Mouse (Mus musculus) intestine, embryonic 16.5 days (tissue): ENCODE measurements around the gene Qk. TPM values are rescaled to one million over a fixed set of nuclear protein-coding genes. Genes with fewer than 3 reads are reported as not detected.

Experiments
- ATAC-seq: fragments of 200-750 bp; cut with Nextera tagmentation; 2 replicates; pipeline ENCODE4 v1.8.0; 2017; ENCODE audit warnings: moderate TSS enrichment, moderate library complexity
- H3K27ac ChIP-seq: fragments of 300-500 bp; sonication (generic); 2 replicates; pipeline ENCODE4 v1.5.1; 2014; ENCODE audit warnings: mild to moderate bottlenecking, low read length
- H3K27me3 ChIP-seq: fragments of 300-500 bp; sonication (generic); replicated peaks from 2 replicates; pipeline ENCODE4 v1.6.1; 2014; ENCODE audit warnings: low read length, control low read depth, mixed read lengths; ENCODE audit not compliant: control insufficient read depth, insufficient read depth
- H3K36me3 ChIP-seq: fragments of 300-500 bp; sonication (generic); 2 replicates; pipeline ENCODE4 v1.6.1; 2014; ENCODE audit warnings: low read length, control low read depth; ENCODE audit not compliant: control insufficient read depth, insufficient read depth
- H3K4me1 ChIP-seq: fragments of 300-500 bp; sonication (generic); 2 replicates; pipeline ENCODE4 v1.6.1; 2014; ENCODE audit warnings: low read length, control low read depth, mixed read lengths; ENCODE audit not compliant: control insufficient read depth, insufficient read depth
- H3K4me2 ChIP-seq: fragments of 300-500 bp; sonication (generic); 2 replicates; pipeline ENCODE4 v1.6.1; 2014; ENCODE audit warnings: low read depth, low read length, control low read depth
- H3K4me3 ChIP-seq: fragments of 300-500 bp; sonication (generic); 2 replicates; pipeline ENCODE4 v1.5.1; 2014; ENCODE audit warnings: mild to moderate bottlenecking, low read length
- H3K9ac ChIP-seq: fragments of 300-500 bp; sonication (generic); 2 replicates; pipeline ENCODE4 v1.6.1; 2014; ENCODE audit warnings: low read depth, low read length
- H3K9me3 ChIP-seq: fragments of 300-500 bp; sonication (generic); 2 replicates; pipeline ENCODE4 v1.6.1; 2016; ENCODE audit warnings: low read length, control low read depth; ENCODE audit not compliant: control insufficient read depth
- WGBS: fragments of 180-500 bp; shearing (Covaris S2); extraction: QIAGEN DNeasy Blood & Tissue Kit; methylation state at CpG from one replicate; pipeline ENCODE4 v1.1.7; 2014; 5-methylcytosine and 5-hydroxymethylcytosine counted together
- polyA plus RNA-seq: library from polyadenylated mRNA; unstranded; fragments of >200 nt; fragmentation: Nextera tagmentation; extraction: Ambion mirVana; gene quantifications from 2 replicates; pipeline ENCODE4 v1.2.1, GENCODE M21; 2015

Gene Qk
- polyA plus RNA-seq, 1 experiment from 2014 or later: 9.3 TPM

DNA sequence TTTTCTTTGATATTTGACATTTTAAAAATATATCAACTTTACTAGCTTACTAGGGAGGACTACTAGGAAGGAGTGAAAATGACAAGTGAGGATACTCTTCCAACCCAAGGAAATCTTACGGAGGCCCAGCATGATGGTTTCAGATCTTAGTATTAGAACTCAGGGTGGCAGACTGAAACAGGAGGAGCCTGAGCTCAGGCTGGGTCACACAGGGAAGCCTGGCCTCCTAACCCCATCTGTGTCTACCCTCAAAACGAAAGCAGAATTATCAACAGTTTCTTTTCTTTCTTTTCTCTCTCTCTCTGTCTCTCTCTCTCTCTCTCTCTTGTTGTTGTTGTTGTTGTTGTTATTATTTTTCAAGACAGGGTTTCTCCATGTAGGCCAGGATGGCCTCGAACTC, 87.2 kb downstream of the Qk start:
- H3K27me3 ChIP-seq: no peaks in the 10 kb centered on the region
- H3K9me3 ChIP-seq: no peaks in the 10 kb centered on the region
- H3K36me3 ChIP-seq: 0 out of 2 replicates have a peak, but pooled peaks cover 2% of the 10 kb centered on the region
- no peaks in the 10 kb centered on the region for H3K4me1 ChIP-seq
- 92% methylated on average over 3 of the region's 3 CpGs for WGBS
- H3K4me3 ChIP-seq: no peak overlapping the region
- H3K4me2 ChIP-seq: no peak overlapping the region
- no peak overlapping the region for H3K27ac ChIP-seq
- no peak overlapping the region for H3K9ac ChIP-seq
- no peak for ATAC-seq

GRCm38 (mm10) chr17:10227798-10228538, 91.7 kb downstream of the Qk start:
- Histone ChIP-seq H3K4me1 (no peaks in the 10 kb centered on the region), H3K27ac (no peak overlapping the region), H3K4me3 (no peak overlapping the region), H3K9me3 (no peaks in the 10 kb centered on the region), H3K9ac (no peak overlapping the region), H3K4me2 (no peak overlapping the region), H3K27me3 (no peaks in the 10 kb centered on the region), H3K36me3 (no peaks in the 10 kb centered on the region)
- ATAC-seq: no peak
- WGBS: 74% methylated on average over 3 of the region's 3 CpGs

DNA sequence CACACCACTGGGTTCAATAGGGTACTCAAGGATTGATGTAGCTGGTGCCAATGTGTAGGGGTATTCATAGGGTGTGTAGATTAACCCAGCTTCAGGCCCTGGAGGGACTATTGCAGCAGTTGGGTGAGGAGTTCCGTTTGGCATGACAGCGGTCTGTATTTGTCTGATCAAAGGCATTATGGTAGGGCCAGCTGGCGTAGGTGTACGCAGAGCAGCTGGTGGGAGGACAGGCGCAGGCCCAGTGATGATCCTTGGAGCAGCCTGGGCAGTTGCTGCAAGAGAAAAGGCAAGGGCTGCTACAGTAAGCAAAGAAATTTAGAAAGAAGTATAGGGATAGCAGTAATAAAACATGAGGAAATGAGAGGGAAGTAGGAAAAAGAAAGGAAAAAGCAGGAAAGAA, 103.5 kb downstream of the Qk start:
- 76% methylated on average over 5 of the region's 5 CpGs for WGBS
- no peak overlapping the region for H3K4me2 ChIP-seq
- H3K36me3 ChIP-seq: no peaks in the 10 kb centered on the region
- no peak overlapping the region for H3K4me3 ChIP-seq
- H3K27me3 ChIP-seq: no peaks in the 10 kb centered on the region
- no peaks in the 10 kb centered on the region for H3K4me1 ChIP-seq
- H3K27ac ChIP-seq: no peak overlapping the region
- no peak for ATAC-seq
- no peaks in the 10 kb centered on the region for H3K9me3 ChIP-seq
- no peak overlapping the region for H3K9ac ChIP-seq

- Histone ChIP-seq H3K27me3 (no peaks in the 10 kb centered on the region), H3K4me1 (no peaks in the 10 kb centered on the region), H3K4me2 (no peak overlapping the region), H3K4me3 (no peak overlapping the region), H3K9ac (no peak overlapping the region), H3K27ac (no peak overlapping the region), H3K9me3 (no peaks in the 10 kb centered on the region), H3K36me3 (no peaks in the 10 kb centered on the region)
- 58% methylated on average over 12 of the region's 12 CpGs for whole genome bisulfite sequencing
- no peak for ATAC-seq
Observed at GRCm38 (mm10) chr17:10209154-10209777, 110.4 kb downstream of the Qk start.

DNA sequence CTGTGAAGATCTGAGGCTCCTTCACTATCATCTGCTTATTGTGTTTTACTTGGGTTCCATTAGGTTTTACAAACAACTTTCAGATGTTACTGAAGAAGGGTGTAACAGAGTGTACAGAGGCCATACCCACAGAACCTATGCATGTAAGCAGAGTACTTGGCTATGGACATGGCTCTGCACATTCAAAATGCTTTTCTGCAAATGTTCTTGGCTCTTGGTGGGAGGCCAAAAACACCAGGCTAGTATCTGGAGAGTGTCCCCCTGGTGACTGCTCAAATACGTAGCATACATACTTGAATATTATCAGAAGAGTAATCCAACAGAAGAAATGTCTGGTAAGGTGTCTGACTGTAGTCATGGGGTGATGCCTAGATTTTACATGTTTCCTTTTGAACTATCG, 121.0 kb downstream of the Qk start:
- no peaks in the 10 kb centered on the region for H3K9me3 ChIP-seq
- H3K27ac ChIP-seq: no peak overlapping the region
- H3K4me2 ChIP-seq: no peak overlapping the region
- 81% methylated on average over 2 of the region's 2 CpGs for WGBS
- no peak overlapping the region for H3K9ac ChIP-seq
- H3K4me3 ChIP-seq: no peak overlapping the region
- no peaks in the 10 kb centered on the region; the same call in 1 of the 2 replicates for H3K36me3 ChIP-seq
- H3K4me1 ChIP-seq: no peaks in the 10 kb centered on the region
- no peaks in the 10 kb centered on the region for H3K27me3 ChIP-seq
- ATAC-seq: no peak

DNA sequence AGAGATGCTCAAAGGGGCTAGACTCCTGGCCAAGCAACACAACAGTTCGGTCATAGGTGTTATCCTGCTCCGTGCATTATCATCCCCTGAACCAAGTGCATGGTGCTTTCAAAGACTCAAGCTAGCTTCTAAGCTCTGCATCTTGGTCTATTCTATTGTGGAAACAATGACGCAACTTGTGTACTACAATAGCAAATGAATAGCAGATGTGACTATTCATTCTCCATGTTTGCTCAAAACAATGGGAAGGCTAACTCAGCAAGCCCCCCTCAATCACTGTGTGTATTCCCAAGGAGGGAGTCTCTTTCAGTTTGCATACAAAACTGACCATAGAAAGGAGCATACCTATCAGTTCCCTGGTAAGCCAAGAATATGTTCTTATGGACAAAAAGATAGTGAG, 121.4 kb downstream of the Qk start:
- no peaks in the 10 kb centered on the region for H3K9me3 ChIP-seq
- ATAC-seq: no peak
- no peak overlapping the region for H3K27ac ChIP-seq
- no peaks in the 10 kb centered on the region for H3K4me1 ChIP-seq
- H3K4me2 ChIP-seq: no peak overlapping the region
- H3K9ac ChIP-seq: no peak overlapping the region
- no peaks in the 10 kb centered on the region for H3K27me3 ChIP-seq
- WGBS: 95% methylated on average over 3 of the region's 3 CpGs
- H3K36me3 ChIP-seq: no peaks in the 10 kb centered on the region; the same call in 1 of the 2 replicates
- no peak overlapping the region for H3K4me3 ChIP-seq

- 93% methylated on average over 6 of the region's 6 CpGs for WGBS
- Histone ChIP-seq H3K4me3 (no peak overlapping the region), H3K9ac (no peak overlapping the region), H3K4me2 (no peak overlapping the region), H3K9me3 (no peaks in the 10 kb centered on the region), H3K4me1 (no peaks in the 10 kb centered on the region), H3K27ac (no peak overlapping the region), H3K36me3 (no peaks in the 10 kb centered on the region; the same call in 1 of the 2 replicates), H3K27me3 (no peaks in the 10 kb centered on the region)
- ATAC-seq: no peak
Observed at GRCm38 (mm10) chr17:10195703-10196102, 124.0 kb downstream of the Qk start.

DNA sequence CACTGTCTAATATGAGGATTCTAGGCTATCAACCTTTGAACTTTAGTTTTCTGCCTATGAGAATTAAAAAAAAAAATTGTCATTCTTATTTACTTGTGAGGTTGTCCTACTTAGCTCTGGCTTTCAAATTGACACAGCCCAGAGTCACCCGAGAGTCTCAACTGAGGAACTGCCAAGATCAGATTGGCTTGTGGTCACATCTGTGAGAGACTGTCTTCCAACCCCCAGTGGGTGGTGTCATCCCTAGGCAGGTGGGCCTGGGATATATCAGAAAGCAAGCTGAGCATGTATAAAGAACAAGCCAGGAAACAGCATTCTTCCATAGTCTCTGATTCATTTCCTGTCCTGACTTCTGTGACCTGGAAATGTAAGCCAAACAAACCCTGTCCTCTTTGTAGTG, 128.8 kb downstream of the Qk start:
- no peak overlapping the region for H3K9ac ChIP-seq
- no peak overlapping the region for H3K27ac ChIP-seq
- no peaks in the 10 kb centered on the region for H3K9me3 ChIP-seq
- no peaks in the 10 kb centered on the region; the same call in 1 of the 2 replicates for H3K36me3 ChIP-seq
- ATAC-seq: no peak
- H3K4me2 ChIP-seq: no peak overlapping the region
- H3K4me1 ChIP-seq: no peaks in the 10 kb centered on the region
- no peaks in the 10 kb centered on the region for H3K27me3 ChIP-seq
- WGBS: 85% methylated on average over 1 of the region's 1 CpGs
- H3K4me3 ChIP-seq: no peak overlapping the region

GRCm38 (mm10) chr17:10188481-10188880, 131.2 kb downstream of the Qk start:
- 62% methylated on average over 3 of the region's 3 CpGs for WGBS
- no peaks in the 10 kb centered on the region for H3K27me3 ChIP-seq
- no peak overlapping the region for H3K27ac ChIP-seq
- ATAC-seq: no peak
- H3K4me1 ChIP-seq: no peaks in the 10 kb centered on the region
- H3K36me3 ChIP-seq: no peaks in the 10 kb centered on the region
- no peaks in the 10 kb centered on the region for H3K9me3 ChIP-seq
- H3K9ac ChIP-seq: no peak overlapping the region
- H3K4me2 ChIP-seq: no peak overlapping the region
- H3K4me3 ChIP-seq: no peak overlapping the region
